Mouse (Mus musculus): Measurements from ENCODE around the gene Gm28038. TPM values are rescaled to one million over a fixed set of nuclear protein-coding genes. Genes with fewer than 3 reads are reported as not detected.

Gm28038 gene
- not detected for total RNA-seq (2023)

GRCm38 (mm10) chr2:30280743-30281142 lies at the start of gene Gm28038:
Gene Gm28038, plus strand, starts transcription at chr2:30281043.

GRCm38 (mm10) chr2:30237199-30237880 lies 43.5 kb upstream of the Gm28038 start, which contains the start of gene Lrrc8a:
Gene Lrrc8a, plus strand, starts transcription at chr2:30237715.

GRCm38 (mm10) chr2:30240267-30240666 lies 40.6 kb upstream of the Gm28038 start, which contains the start of gene Gm28035:
Gene Gm28035, plus strand, starts transcription at chr2:30240567.

GRCm38 (mm10) chr2:30265767-30266253 lies 15.0 kb upstream of the Gm28038 start, which contains the start of gene Phyhd1:
Gene Phyhd1, plus strand, starts transcription at chr2:30266203.

GRCm38 (mm10) chr2:30286192-30287026 lies 5.6 kb downstream of the Gm28038 start, which contains the start of the genes Dolk and Nup188:
Gene Dolk, minus strand, starts transcription at chr2:30286334.
Gene Nup188, plus strand, starts transcription at chr2:30286397.

Other genes starting within 250 kb of the Gm28038 start
- 2.9 TPM for gene Wdr34, start 232.2 kb upstream of the Gm28038 start, total RNA-seq (2023)
- 256 TPM for gene Set, start 223.7 kb upstream of the Gm28038 start, total RNA-seq (2023)
- gene Pkn3, start 203.4 kb upstream of the Gm28038 start, total RNA-seq (2023) = 0.86 TPM
- 13.0 TPM for gene Zdhhc12, start 187.4 kb upstream of the Gm28038 start, total RNA-seq (2023)
- gene Zer1, start 156.5 kb upstream of the Gm28038 start, total RNA-seq (2023) = 71.3 TPM
- gene Tbc1d13, start 147.3 kb upstream of the Gm28038 start, total RNA-seq (2023) = 31.9 TPM
- gene Endog, start 109.5 kb upstream of the Gm28038 start, total RNA-seq (2023) = 16.4 TPM
- gene Spout1, start 102.6 kb upstream of the Gm28038 start, total RNA-seq (2023) = 26.0 TPM
- 11.6 TPM for gene Kyat1, start 75.2 kb upstream of the Gm28038 start, total RNA-seq (2023)
- gene Lrrc8a, start 43.3 kb upstream of the Gm28038 start, total RNA-seq (2023) = 72.8 TPM
- 9.3 TPM for gene Gm28035, start 40.5 kb upstream of the Gm28038 start, total RNA-seq (2023)
- gene Phyhd1, start 14.8 kb upstream of the Gm28038 start, total RNA-seq (2023) = 22.4 TPM
- gene Dolk, start 5.3 kb downstream of the Gm28038 start, total RNA-seq (2023) = 8.6 TPM
- 51.3 TPM for gene Nup188, start 5.4 kb downstream of the Gm28038 start, total RNA-seq (2023)
- gene Sh3glb2, start 78.3 kb downstream of the Gm28038 start, total RNA-seq (2023) = 86.7 TPM
- 17.2 TPM for gene Miga2, start 83.2 kb downstream of the Gm28038 start, total RNA-seq (2023)
- 18.5 TPM for gene Dolpp1, start 111.2 kb downstream of the Gm28038 start, total RNA-seq (2023)
- gene Crat, start 134.8 kb downstream of the Gm28038 start, total RNA-seq (2023) = 16.5 TPM
- 89.8 TPM for gene Ptpa, start 135.0 kb downstream of the Gm28038 start, total RNA-seq (2023)
- 0.24 TPM for gene Ier5l, start 193.2 kb downstream of the Gm28038 start, total RNA-seq (2023)